Mouse (Mus musculus) limb, embryonic 11.5 days (tissue): Measurements from ENCODE around the gene Pla2g2c. TPM values are rescaled to one million over a fixed set of nuclear protein-coding genes. Genes with fewer than 3 reads are reported as not detected.

Experiments used
- ATAC-seq: fragments of 200-750 bp; cut with Nextera tagmentation; 2 replicates; pipeline ENCODE4 v1.8.0; 2017; ENCODE audit warnings: low read depth; ENCODE audit not compliant: insufficient number of reproducible peaks, low FRiP score, low TSS enrichment
- DNase-seq: peaks from one replicate; pipeline ENCODE4 v3.0.0-alpha.2; 2015; ENCODE audit warnings: low spot score
- H3K27ac ChIP-seq: fragments of 300-500 bp; sonication (generic); replicated peaks from 2 replicates; pipeline ENCODE4 v1.5.1; 2014; ENCODE audit warnings: low read depth, mild to moderate bottlenecking, low read length
- H3K27me3 ChIP-seq: fragments of 300-500 bp; sonication (generic); 2 replicates; pipeline ENCODE4 v1.6.1; 2014; ENCODE audit warnings: mild to moderate bottlenecking, low read length, mixed read lengths; ENCODE audit not compliant: control insufficient read depth, insufficient read depth
- H3K36me3 ChIP-seq: fragments of 300-500 bp; sonication (generic); 2 replicates; pipeline ENCODE4 v1.6.1; 2014; ENCODE audit warnings: mild to moderate bottlenecking, low read length, moderate library complexity, mixed read lengths; ENCODE audit not compliant: control insufficient read depth, insufficient read depth
- H3K4me1 ChIP-seq: fragments of 300-500 bp; sonication (generic); 2 replicates; pipeline ENCODE4 v1.6.1; 2014; ENCODE audit warnings: low read length, mixed read lengths; ENCODE audit not compliant: control insufficient read depth, insufficient read depth
- H3K4me2 ChIP-seq: fragments of 300-500 bp; sonication (generic); 2 replicates; pipeline ENCODE4 v1.6.1; 2014; ENCODE audit warnings: low read depth, mild to moderate bottlenecking, moderate library complexity; ENCODE audit not compliant: severe bottlenecking
- H3K4me3 ChIP-seq: fragments of 300-500 bp; sonication (generic); 2 replicates; pipeline ENCODE4 v1.5.1; 2014; ENCODE audit warnings: low read depth, low read length
- H3K9ac ChIP-seq: fragments of 300-500 bp; sonication (generic); 2 replicates; pipeline ENCODE4 v1.6.1; 2014; ENCODE audit warnings: mild to moderate bottlenecking, low read length
- H3K9me3 ChIP-seq: fragments of 300-500 bp; sonication (generic); 2 replicates; pipeline ENCODE4 v1.6.1; 2016; ENCODE audit warnings: low read length; ENCODE audit not compliant: control insufficient read depth
- WGBS: fragments of 180-500 bp; shearing (Covaris S2); extraction: QIAGEN DNeasy Blood & Tissue Kit; methylation state at CpG from one replicate; pipeline ENCODE4 v1.1.7; 2014; 5-methylcytosine and 5-hydroxymethylcytosine counted together
- polyA plus RNA-seq: library from polyadenylated mRNA; unstranded; fragments of >200 nt; fragmentation: Nextera tagmentation; extraction: Ambion mirVana; gene quantifications from 2 replicates; pipeline ENCODE4 v1.2.1, GENCODE M21; 2014

Gene Pla2g2c
- polyA plus RNA-seq, 1 experiment from 2014 or later = 1.1 TPM

- H3K27ac ChIP-seq = no peak overlapping the region
- ATAC-seq (no peak), DNase-seq (no peak)
- H3K27me3 ChIP-seq = no peaks in the 10 kb centered on the region
- H3K4me3 ChIP-seq = no peak overlapping the region
- peaks cover 3% of the 10 kb centered on the region; the same call in 1 of the 2 replicates for H3K9me3 ChIP-seq
- H3K36me3 ChIP-seq = no peaks in the 10 kb centered on the region
- H3K4me2 ChIP-seq = no peak overlapping the region
- H3K4me1 ChIP-seq = 0 out of 2 replicates have a peak, but pooled peaks cover 3% of the 10 kb centered on the region
- WGBS = 74% methylated on average over 10 of the region's 10 CpGs
- H3K9ac ChIP-seq = no peak overlapping the region
These were observed 23.3 kb downstream of the Pla2g2c start for GRCm38 (mm10) chr4:138747851-138748250.

DNA sequence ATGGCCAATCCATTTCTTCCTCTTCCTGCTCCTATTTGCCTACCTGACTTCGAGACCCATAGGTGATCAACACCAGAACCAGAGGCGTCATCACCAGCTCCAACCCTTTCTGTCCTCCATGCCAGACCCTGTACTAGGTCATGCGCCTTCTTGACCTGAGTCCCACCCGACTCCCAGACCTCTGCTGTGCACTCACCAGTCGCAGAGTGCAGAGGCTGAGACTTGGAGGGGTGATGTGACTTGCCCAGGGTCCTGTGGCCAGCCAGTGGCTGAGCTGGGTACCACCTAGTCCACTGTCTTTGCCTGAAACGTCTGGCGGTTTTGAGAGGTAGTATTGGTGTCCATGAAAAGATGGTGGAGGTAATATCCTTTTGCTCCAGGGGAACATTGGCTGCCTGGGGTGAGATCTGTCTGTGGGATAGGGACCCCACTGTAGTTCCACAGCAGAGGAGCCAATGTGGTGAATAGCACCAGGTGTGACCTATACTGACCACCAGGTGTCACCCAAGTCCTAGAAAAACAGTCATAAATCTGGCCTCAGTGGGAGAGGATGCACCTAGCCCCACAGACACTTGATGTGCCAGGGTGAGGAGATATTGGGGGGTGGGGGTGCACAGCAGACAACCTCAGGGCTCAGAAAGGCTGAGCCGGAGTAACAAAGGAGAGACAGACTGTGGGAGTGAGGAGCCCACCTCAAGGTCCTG lies 23.9 kb downstream of the Pla2g2c start:
- no peak for ATAC-seq
- WGBS = 53% methylated on average over 8 of the region's 8 CpGs

GRCm38 (mm10) chr4:138752603-138753002 lies 28.0 kb downstream of the Pla2g2c start:
- Histone ChIP-seq H3K9ac (no peak overlapping the region), H3K36me3 (no peaks in the 10 kb centered on the region), H3K4me2 (no peak overlapping the region), H3K27ac (no peak overlapping the region), H3K27me3 (no peaks in the 10 kb centered on the region), H3K4me3 (no peak overlapping the region), H3K4me1 (peaks cover 7% of the 10 kb centered on the region), H3K9me3 (peaks cover 3% of the 10 kb centered on the region; the same call in 1 of the 2 replicates)
- DNase-seq (no peak), ATAC-seq (no peak)
- 87% methylated on average over 6 of the region's 6 CpGs for WGBS

More for the DNA sequence above, 23.9 kb downstream of the Pla2g2c start:
- Histone ChIP-seq H3K4me3 (no peak overlapping the region), H3K9me3 (peaks cover 3% of the 10 kb centered on the region; the same call in 1 of the 2 replicates), H3K27ac (no peak overlapping the region), H3K4me1 (0 out of 2 replicates have a peak, but pooled peaks cover 3% of the 10 kb centered on the region), H3K27me3 (no peaks in the 10 kb centered on the region), H3K36me3 (no peaks in the 10 kb centered on the region), H3K9ac (no peak overlapping the region), H3K4me2 (no peak overlapping the region)
- DNase-seq = peak; percentile 51

DNA sequence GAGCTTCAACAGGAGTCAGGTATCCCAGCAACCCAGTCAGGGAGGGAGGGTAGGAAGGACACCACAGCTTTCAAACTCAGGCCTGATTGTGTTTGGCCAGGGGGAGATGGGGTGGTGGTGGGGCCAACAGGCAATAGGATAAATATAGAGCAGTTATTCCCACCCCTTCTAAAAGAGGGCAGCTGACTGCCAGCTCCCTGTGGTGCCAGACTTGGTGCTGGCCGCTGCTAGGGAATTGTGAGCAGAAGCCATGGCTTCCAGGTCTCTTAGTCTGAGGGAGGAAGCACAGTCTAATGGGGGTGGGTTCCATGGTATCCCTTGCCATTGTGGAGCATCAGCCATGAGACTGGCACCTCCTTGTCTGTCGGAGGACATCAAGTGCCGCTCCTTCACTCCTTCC lies 29.0 kb downstream of the Pla2g2c start:
- no peaks in the 10 kb centered on the region for H3K27me3 ChIP-seq
- no peaks in the 10 kb centered on the region for H3K36me3 ChIP-seq
- 86% methylated on average over 3 of the region's 3 CpGs for WGBS
- ATAC-seq (no peak), DNase-seq (no peak)
- H3K9me3 ChIP-seq = peaks cover 3% of the 10 kb centered on the region; the same call in 1 of the 2 replicates
- no peak overlapping the region for H3K4me3 ChIP-seq
- H3K4me1 ChIP-seq = peaks cover 7% of the 10 kb centered on the region
- no peak overlapping the region for H3K9ac ChIP-seq
- no peak overlapping the region for H3K4me2 ChIP-seq
- H3K27ac ChIP-seq = no peak overlapping the region

DNA sequence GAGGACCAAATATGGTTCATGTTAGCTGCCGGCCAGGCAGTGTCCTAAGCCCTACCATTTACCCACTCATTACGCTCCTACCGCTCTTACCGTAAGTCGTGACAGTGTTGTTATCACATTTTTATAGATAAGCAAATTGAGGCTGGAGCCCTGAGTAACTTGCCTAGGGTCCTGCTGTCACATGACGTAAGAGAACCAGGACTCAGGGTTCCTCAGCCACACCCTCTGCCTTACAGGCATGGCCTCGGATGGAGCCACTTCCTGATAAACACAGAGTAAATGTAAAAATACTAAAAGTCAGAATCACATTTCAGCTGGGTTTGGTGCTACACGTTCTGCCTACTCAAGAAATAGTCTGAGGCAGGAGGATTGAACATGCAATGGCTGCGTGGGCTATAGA lies 29.8 kb downstream of the Pla2g2c start:
- DNase-seq = no peak
- no peak overlapping the region for H3K4me2 ChIP-seq
- no peak overlapping the region for H3K4me3 ChIP-seq
- peaks cover 7% of the 10 kb centered on the region for H3K4me1 ChIP-seq
- no peak overlapping the region for H3K27ac ChIP-seq
- no peak for ATAC-seq
- H3K27me3 ChIP-seq = no peaks in the 10 kb centered on the region
- H3K9ac ChIP-seq = no peak overlapping the region
- H3K9me3 ChIP-seq = peaks cover 3% of the 10 kb centered on the region; the same call in 1 of the 2 replicates
- WGBS = 81% methylated on average over 9 of the region's 9 CpGs
- no peaks in the 10 kb centered on the region for H3K36me3 ChIP-seq

DNA sequence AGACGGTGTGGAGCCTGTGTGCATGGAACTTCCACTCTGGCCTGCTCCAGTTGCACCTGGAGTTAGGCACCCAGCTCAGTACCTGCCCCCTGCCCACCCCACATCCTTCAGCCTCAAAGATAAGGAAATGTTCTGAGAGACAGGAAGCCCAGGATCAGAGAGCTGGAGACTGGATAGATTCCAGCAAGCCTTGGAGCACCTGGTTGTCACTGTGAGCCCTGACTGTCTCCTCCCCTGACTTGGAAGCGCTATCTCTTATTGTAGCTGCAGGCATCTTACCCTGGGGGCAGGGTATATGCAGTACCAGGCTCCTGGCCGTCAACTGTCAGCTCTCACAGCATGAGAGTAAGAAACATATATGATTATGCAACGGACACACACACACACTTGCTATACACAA lies 30.8 kb downstream of the Pla2g2c start:
- Histone ChIP-seq H3K4me2 (no peak overlapping the region), H3K9ac (no peak overlapping the region), H3K36me3 (no peaks in the 10 kb centered on the region), H3K27ac (no peak overlapping the region), H3K9me3 (peaks cover 3% of the 10 kb centered on the region; the same call in 1 of the 2 replicates), H3K27me3 (no peaks in the 10 kb centered on the region), H3K4me1 (peaks cover 7% of the 10 kb centered on the region), H3K4me3 (no peak overlapping the region)
- 75% methylated on average over 4 of the region's 4 CpGs for WGBS
- DNase-seq (no peak), ATAC-seq (no peak)

DNA sequence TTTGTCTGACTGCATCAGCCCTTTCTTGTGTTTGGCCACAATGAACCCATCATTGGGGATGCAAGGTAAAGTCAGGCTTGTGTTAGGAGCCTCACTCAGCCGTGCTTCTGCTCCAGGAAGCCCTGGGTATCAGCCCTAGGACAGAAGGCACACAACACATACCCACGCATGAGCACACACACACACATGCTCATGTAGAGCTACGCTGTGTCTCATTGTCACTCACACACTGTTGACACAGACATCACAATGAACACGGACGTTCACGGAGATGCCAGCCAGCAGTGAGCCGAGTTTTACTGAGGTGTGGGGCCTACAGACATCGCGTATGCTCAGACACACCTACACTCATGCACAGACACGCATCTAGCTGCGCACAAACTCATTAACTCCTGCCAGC lies 31.4 kb downstream of the Pla2g2c start:
- no peak overlapping the region for H3K9ac ChIP-seq
- ATAC-seq = no peak
- WGBS = 74% methylated on average over 11 of the region's 11 CpGs

DNA sequence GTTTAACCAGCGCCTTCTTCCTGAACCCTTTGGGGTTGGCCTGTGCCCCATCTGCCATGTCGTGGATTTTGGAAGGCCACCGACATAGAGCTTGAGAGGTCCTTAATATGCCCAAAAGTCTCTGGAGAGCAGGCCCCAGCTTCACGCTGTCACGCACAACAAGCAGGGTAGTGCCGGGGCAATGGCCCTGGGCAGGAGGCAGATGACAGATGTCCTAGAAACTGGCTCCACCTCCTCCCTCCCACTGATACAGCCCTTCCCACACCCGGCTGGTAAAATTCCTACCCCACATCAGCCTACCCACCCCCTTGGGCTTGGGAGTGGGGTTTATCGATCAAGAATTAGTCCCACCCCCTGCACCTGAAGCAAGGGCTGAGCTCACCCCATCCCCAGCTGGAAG lies 32.8 kb downstream of the Pla2g2c start, which contains the start of gene Pla2g2f:
Gene Pla2g2f (minus strand): TSS at position 211 of the 400 bp plus-strand sequence.
- peaks cover 3% of the 10 kb centered on the region; the same call in 1 of the 2 replicates for H3K9me3 ChIP-seq
- H3K27me3 ChIP-seq = no peaks in the 10 kb centered on the region
- ATAC-seq (no peak), DNase-seq (no peak)
- H3K4me2 ChIP-seq = no peak within 1 kb of the TSS
- H3K4me3 ChIP-seq = no peak within 1 kb of the TSS
- H3K4me1 ChIP-seq = peaks cover 7% of the 10 kb centered on the region
- 77% methylated on average over 8 of the region's 8 CpGs for WGBS
- no peaks in the 10 kb centered on the region for H3K36me3 ChIP-seq
- H3K27ac ChIP-seq = no peak within 1 kb of the TSS
- H3K9ac ChIP-seq = no peak within 1 kb of the TSS

More for the DNA sequence above, 31.4 kb downstream of the Pla2g2c start:
- peaks cover 7% of the 10 kb centered on the region for H3K4me1 ChIP-seq
- H3K36me3 ChIP-seq = no peaks in the 10 kb centered on the region
- no peak for DNase-seq
- H3K4me2 ChIP-seq = no peak overlapping the region
- H3K27ac ChIP-seq = no peak overlapping the region
- H3K4me3 ChIP-seq = no peak overlapping the region
- no peaks in the 10 kb centered on the region for H3K27me3 ChIP-seq
- peaks cover 3% of the 10 kb centered on the region; the same call in 1 of the 2 replicates for H3K9me3 ChIP-seq
